Mouse (Mus musculus): ENCODE results near the gene Srgap3. TPM values are rescaled to one million over a fixed set of nuclear protein-coding genes. Genes with fewer than 3 reads are reported as not detected.

The Srgap3 gene
- polyA plus RNA-seq, 1 experiment from 2014 or later = 0.50 TPM

- no peaks in the 10 kb centered on the region for H3K27me3 ChIP-seq (replicated peaks; ENCODE audit: control insufficient read depth, insufficient read depth, low read length)
- WGBS = 70% methylated on average over 6 of the region's 6 CpGs
- no peak for ATAC-seq
Measured at GRCm38 (mm10) chr6:112971116-112971768, 24.2 kb upstream of the Srgap3 start.

GRCm38 (mm10) chr6:112967359-112967758 is 20.3 kb upstream of the Srgap3 start:
- Histone ChIP-seq H3K4me3 (ENCODE audit: low read depth, low read length) (no peak overlapping the region), H3K27ac (ENCODE audit: low read depth, low read length) (no peak overlapping the region), H3K9me3 (ENCODE audit: control insufficient read depth) (no peaks in the 10 kb centered on the region), H3K36me3 (ENCODE audit: control insufficient read depth, insufficient read depth) (no peaks in the 10 kb centered on the region), H3K27me3 (replicated peaks; ENCODE audit: control insufficient read depth, insufficient read depth, low read length) (no peaks in the 10 kb centered on the region), H3K9ac (ENCODE audit: low read depth, low read length) (no peak overlapping the region), H3K4me2 (replicated peaks; ENCODE audit: low read depth) (no peak overlapping the region), H3K4me1 (replicated peaks; ENCODE audit: control insufficient read depth, insufficient read depth, low read length) (no peaks in the 10 kb centered on the region)
- no peak for ATAC-seq
- no peak for TF ChIP-seq CTCF (IDR thresholded peaks at IDR 0.05; ENCODE audit: low read depth)
- 91% methylated on average over 6 of the region's 6 CpGs for WGBS

More at GRCm38 (mm10) chr6:112971116-112971768, 24.2 kb upstream of the Srgap3 start:
- no peak overlapping the region for H3K9ac ChIP-seq (ENCODE audit: low read depth, low read length)
- TF ChIP-seq CTCF (IDR thresholded peaks at IDR 0.05; ENCODE audit: low read depth) = 0 out of 2 replicates have a peak, but pooled peaks have one; percentile 2
- no peak overlapping the region for H3K27ac ChIP-seq (ENCODE audit: low read depth, low read length)
- no peaks in the 10 kb centered on the region for H3K4me1 ChIP-seq (replicated peaks; ENCODE audit: control insufficient read depth, insufficient read depth, low read length)
- no peak overlapping the region for H3K4me2 ChIP-seq (replicated peaks; ENCODE audit: low read depth)
- H3K36me3 ChIP-seq (ENCODE audit: control insufficient read depth, insufficient read depth) = no peaks in the 10 kb centered on the region
- no peak overlapping the region for H3K4me3 ChIP-seq (ENCODE audit: low read depth, low read length)
- no peaks in the 10 kb centered on the region for H3K9me3 ChIP-seq (ENCODE audit: control insufficient read depth)

DNA sequence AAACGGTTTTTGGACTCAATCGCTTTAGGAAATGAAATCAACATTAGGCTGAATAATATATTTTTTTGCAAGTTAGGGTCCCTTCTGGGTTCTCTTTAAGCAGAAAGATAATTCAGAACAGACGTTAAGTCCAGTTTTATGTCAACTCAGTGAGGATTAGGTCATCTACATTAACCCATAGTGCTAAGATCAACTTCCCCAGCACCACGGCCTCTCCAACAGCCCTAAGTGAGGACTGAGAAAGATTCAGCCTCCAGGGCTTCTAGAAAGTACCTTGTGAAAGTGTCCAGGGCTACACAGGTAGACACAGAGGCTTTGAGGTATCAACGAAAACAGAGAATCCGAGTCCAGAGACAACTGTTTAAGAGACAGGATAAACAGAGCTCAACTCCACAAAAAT is 11.3 kb upstream of the Srgap3 start:
- H3K4me2 ChIP-seq (replicated peaks; ENCODE audit: low read depth) = no peak overlapping the region
- ATAC-seq = no peak
- 59% methylated on average over 6 of the region's 6 CpGs for WGBS
- H3K4me3 ChIP-seq (ENCODE audit: low read depth, low read length) = no peak overlapping the region
- H3K36me3 ChIP-seq (ENCODE audit: control insufficient read depth, insufficient read depth) = no peaks in the 10 kb centered on the region
- H3K9me3 ChIP-seq (ENCODE audit: control insufficient read depth) = no peaks in the 10 kb centered on the region
- no peak for TF ChIP-seq CTCF (IDR thresholded peaks at IDR 0.05; ENCODE audit: low read depth)
- H3K27ac ChIP-seq (ENCODE audit: low read depth, low read length) = no peak overlapping the region
- no peaks in the 10 kb centered on the region for H3K27me3 ChIP-seq (replicated peaks; ENCODE audit: control insufficient read depth, insufficient read depth, low read length)
- no peaks in the 10 kb centered on the region for H3K4me1 ChIP-seq (replicated peaks; ENCODE audit: control insufficient read depth, insufficient read depth, low read length)
- H3K9ac ChIP-seq (ENCODE audit: low read depth, low read length) = no peak overlapping the region

DNA sequence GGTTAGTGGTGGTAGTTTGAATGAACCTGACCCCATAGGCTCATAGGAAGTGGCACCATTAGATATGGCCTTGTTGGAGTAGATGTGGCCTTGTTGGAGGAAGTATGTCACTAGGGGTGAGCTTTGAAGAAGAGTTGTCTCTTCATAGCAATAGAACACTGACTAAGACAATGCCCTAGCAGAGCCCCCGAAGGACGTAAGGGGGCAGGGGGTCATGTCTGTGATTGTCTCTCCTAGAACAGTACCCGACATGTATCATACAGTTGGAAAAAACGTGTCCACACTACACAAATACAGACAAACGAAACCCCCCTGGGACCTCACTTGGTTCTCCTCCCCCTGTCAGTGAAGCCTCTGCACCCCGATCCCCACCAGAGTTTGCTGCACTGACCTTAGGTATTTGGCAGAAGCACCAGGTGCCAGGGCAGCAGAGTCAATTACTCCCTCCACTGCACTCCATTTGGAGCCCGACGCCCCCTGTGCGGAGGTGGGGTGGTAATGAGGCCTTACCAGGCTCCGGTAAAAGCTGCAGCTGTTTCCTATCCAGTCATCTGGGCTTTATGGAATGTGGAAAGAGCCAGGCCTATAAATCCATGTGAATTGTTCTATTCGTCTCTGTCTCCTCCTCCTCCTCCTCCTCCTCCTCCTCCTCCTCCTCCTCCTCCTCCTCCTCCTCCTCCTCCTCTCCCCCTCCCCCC is 10.7 kb upstream of the Srgap3 start:
- no peak overlapping the region for H3K4me2 ChIP-seq (replicated peaks; ENCODE audit: low read depth)
- TF ChIP-seq CTCF (IDR thresholded peaks at IDR 0.05; ENCODE audit: low read depth) = no peak
- 54% methylated on average over 11 of the region's 11 CpGs for WGBS

GRCm38 (mm10) chr6:112955773-112956172 is 8.7 kb upstream of the Srgap3 start:
- Histone ChIP-seq H3K27ac (ENCODE audit: low read depth, low read length) (no peak overlapping the region), H3K9me3 (ENCODE audit: control insufficient read depth) (no peaks in the 10 kb centered on the region), H3K27me3 (replicated peaks; ENCODE audit: control insufficient read depth, insufficient read depth, low read length) (no peaks in the 10 kb centered on the region), H3K4me1 (replicated peaks; ENCODE audit: control insufficient read depth, insufficient read depth, low read length) (no peaks in the 10 kb centered on the region), H3K4me2 (replicated peaks; ENCODE audit: low read depth) (no peak overlapping the region), H3K4me3 (ENCODE audit: low read depth, low read length) (no peak overlapping the region), H3K9ac (ENCODE audit: low read depth, low read length) (no peak overlapping the region), H3K36me3 (ENCODE audit: control insufficient read depth, insufficient read depth) (no peaks in the 10 kb centered on the region)
- TF ChIP-seq CTCF (IDR thresholded peaks at IDR 0.05; ENCODE audit: low read depth) = no peak
- 71% methylated on average over 2 of the region's 2 CpGs for WGBS
- no peak for ATAC-seq

More for the DNA sequence above, 10.7 kb upstream of the Srgap3 start:
- Histone ChIP-seq H3K4me3 (ENCODE audit: low read depth, low read length) (no peak overlapping the region), H3K9me3 (ENCODE audit: control insufficient read depth) (no peaks in the 10 kb centered on the region), H3K27me3 (replicated peaks; ENCODE audit: control insufficient read depth, insufficient read depth, low read length) (no peaks in the 10 kb centered on the region), H3K4me1 (replicated peaks; ENCODE audit: control insufficient read depth, insufficient read depth, low read length) (no peaks in the 10 kb centered on the region), H3K27ac (ENCODE audit: low read depth, low read length) (no peak overlapping the region), H3K9ac (ENCODE audit: low read depth, low read length) (no peak overlapping the region), H3K36me3 (ENCODE audit: control insufficient read depth, insufficient read depth) (no peaks in the 10 kb centered on the region)
- no peak for ATAC-seq

DNA sequence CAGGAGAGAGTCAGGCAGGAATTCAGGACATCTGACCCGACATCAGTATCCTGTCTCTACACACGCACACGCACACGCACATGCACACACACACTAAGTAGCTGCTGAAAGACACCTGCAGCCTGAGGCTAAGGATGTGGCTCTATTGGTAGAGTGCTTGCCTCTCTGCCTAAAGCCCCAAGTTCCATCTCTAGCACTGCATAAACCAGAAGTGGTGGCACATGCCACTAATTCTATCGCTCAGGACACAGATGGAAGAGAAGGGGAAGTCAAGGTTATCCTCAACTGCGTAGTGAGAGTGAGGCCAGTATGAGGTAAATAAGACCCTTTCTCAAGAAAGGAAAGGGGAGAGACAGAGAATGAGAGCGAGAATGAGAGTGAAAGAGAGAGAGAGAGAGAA is 6.8 kb upstream of the Srgap3 start:
- TF ChIP-seq CTCF (IDR thresholded peaks at IDR 0.05; ENCODE audit: low read depth) = no peak
- WGBS = 82% methylated on average over 7 of the region's 7 CpGs
- no peak overlapping the region for H3K4me2 ChIP-seq (replicated peaks; ENCODE audit: low read depth)
- no peak overlapping the region for H3K27ac ChIP-seq (ENCODE audit: low read depth, low read length)
- no peak for ATAC-seq
- H3K9me3 ChIP-seq (ENCODE audit: control insufficient read depth) = no peaks in the 10 kb centered on the region
- H3K4me1 ChIP-seq (replicated peaks; ENCODE audit: control insufficient read depth, insufficient read depth, low read length) = no peaks in the 10 kb centered on the region
- no peak overlapping the region for H3K9ac ChIP-seq (ENCODE audit: low read depth, low read length)
- no peaks in the 10 kb centered on the region for H3K27me3 ChIP-seq (replicated peaks; ENCODE audit: control insufficient read depth, insufficient read depth, low read length)
- no peaks in the 10 kb centered on the region for H3K36me3 ChIP-seq (ENCODE audit: control insufficient read depth, insufficient read depth)
- no peak overlapping the region for H3K4me3 ChIP-seq (ENCODE audit: low read depth, low read length)

All from intestine, postnatal 0 days (tissue).